22 mouse cellular contexts compared by ENCODE assay signal in the genomic region with DNA sequence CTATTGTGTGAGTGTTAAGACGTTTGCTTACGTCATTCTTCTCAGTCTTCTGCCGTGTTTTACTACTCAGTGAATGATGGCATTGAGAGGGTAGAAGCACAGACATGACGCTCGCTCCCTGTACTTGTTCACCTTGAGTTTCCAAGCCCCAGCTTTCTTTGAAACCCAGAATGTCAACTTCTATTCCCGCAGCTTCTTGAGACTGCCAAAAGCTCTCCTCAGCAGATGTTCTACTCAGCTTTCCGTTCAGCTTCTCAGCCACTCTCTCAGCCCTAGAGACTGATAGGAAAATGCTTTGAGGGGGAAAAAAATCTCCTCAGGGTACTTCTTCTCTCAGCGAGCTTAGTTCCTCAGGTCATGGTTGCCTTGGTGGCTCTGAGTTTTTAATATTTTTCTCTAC.
DNase-seq lines count a peak whose midpoint lies in the region; TF ChIP-seq lines count a peak whose summit lies in the region.
"Had no signal": no experiment of that assay in that cellular context is flagged by ENCODE, and none has a peak within 500 bp of the region (broad histone marks: within the 10 kb centered on the region; RNA-seq: fewer than 3 reads in every experiment).

No protein-coding gene starts in this region.

- H3K4me3 ChIP-seq in layer of hippocampus, adult 2 months: no peak overlapping the region
- H3K4me3 ChIP-seq: embryonic facial prominence, embryonic 13.5 days; embryonic facial prominence, embryonic 15.5 days; erythroblast, embryonic 14.5 days; forebrain, embryonic 10.5 days; forebrain, embryonic 12.5 days had no signal

- 0 out of 2 replicates have a peak overlapping the region, but pooled peaks have one; percentile 14 for H3K27ac ChIP-seq in layer of hippocampus, adult 2 months
- H3K27ac ChIP-seq: embryonic facial prominence, embryonic 13.5 days; embryonic facial prominence, embryonic 15.5 days; forebrain, embryonic 10.5 days; forebrain, embryonic 12.5 days had no signal

- intact Hi-C loops in left cerebral cortex, postnatal 14 days (cut with DNase I): no loop called here
- intact Hi-C loops in left cerebral cortex, postnatal 36 days (cut with DNase I): no loop called here

- no peak for TF ChIP-seq CTCF in layer of hippocampus, adult 2 months (conservative IDR thresholded peaks at IDR 0.05)

- no peak for DNase-seq in layer of hippocampus, adult 2 months (ENCODE audit: low spot score in 2 of 2)
- no peak for DNase-seq in layer of hippocampus, postnatal 25 days (ENCODE audit: extremely low spot score in 1 of 2, low spot score in 1 of 2)
- DNase-seq in left cerebral cortex, postnatal 14 days (ENCODE audit: low spot score in 2 of 2): peak; percentile 11 to 30
- no peak for DNase-seq in left cerebral cortex, postnatal 36 days (ENCODE audit: low spot score in 2 of 2)
- peak; percentile 6 for DNase-seq in ZHBTc4 (ENCODE audit: low read depth, low spot score)
- DNase-seq in brain, adult 2 months (ENCODE audit: low read depth, low spot score): peak; percentile 69
- no peak for DNase-seq in gastrocnemius, adult 18-20 months (ENCODE audit: low spot score)
- DNase-seq: adrenal gland, adult 8-10 months; adrenal gland, postnatal 14 days; adrenal gland, postnatal 36 days; cerebellum, adult 11 months; cerebellum, adult 18-20 months; cerebellum, adult 8-10 months; cerebellum, adult 9-11 months; cerebellum, postnatal 14 days; cerebellum, postnatal 36 days; embryo, embryonic 11 days had no signal

Comparison
In these comparisons a context has a peak if more than half of its experiments do, and no peak if none do; other contexts are left out.
1. DNase-seq: peak in left cerebral cortex, postnatal 14 days (2 of 2), ZHBTc4 (single experiment) and brain, adult 2 months (single experiment); none in layer of hippocampus, adult 2 months (0 of 2), layer of hippocampus, postnatal 25 days (0 of 2), left cerebral cortex, postnatal 36 days (0 of 2) and gastrocnemius, adult 18-20 months (single experiment).